Mouse (Mus musculus): ENCODE data around the gene Kmt5a. TPM values are rescaled to one million over a fixed set of nuclear protein-coding genes. Genes with fewer than 3 reads are reported as not detected.

The Kmt5a gene
- polyA plus RNA-seq, 1 experiment from 2014 or later, result 57.7 TPM

- under 1% methylated on average over 61 of the region's 63 CpGs for WGBS
- ATAC-seq (replicated peaks; ENCODE audit: low FRiP score, low TSS enrichment, low read depth) (peak; percentile 48), DNase-seq (ENCODE audit: low spot score) (peak; percentile 60)
These were observed 14.9 kb upstream of the Kmt5a start for GRCm38 (mm10) chr5:124424723-124425411.

GRCm38 (mm10) chr5:124425412-124426259 lies 14.1 kb upstream of the Kmt5a start, which contains the start of gene Sbno1:
Sbno1 (minus strand) TSS chr5:124426001.
- Histone ChIP-seq H3K27me3 (replicated peaks; ENCODE audit: control insufficient read depth, insufficient read depth, low read length) (no peaks in the 10 kb centered on the region), H3K36me3 (ENCODE audit: control insufficient read depth, insufficient read depth, low read length) (peaks cover 6% of the 10 kb centered on the region; the same call in 1 of the 2 replicates)
- under 1% methylated on average over 56 of the region's 81 CpGs for WGBS

More at GRCm38 (mm10) chr5:124424723-124425411, 14.9 kb upstream of the Kmt5a start:
- Histone ChIP-seq H3K36me3 (ENCODE audit: control insufficient read depth, insufficient read depth, low read length) (peaks cover 6% of the 10 kb centered on the region; the same call in 1 of the 2 replicates), H3K9me3 (ENCODE audit: control insufficient read depth, low read length) (no peaks in the 10 kb centered on the region), H3K4me1 (replicated peaks; ENCODE audit: control insufficient read depth, insufficient read depth, low read length) (peaks cover 10% of the 10 kb centered on the region), H3K4me2 (ENCODE audit: low read length) (peak overlapping the region; percentile 93), H3K4me3 (ENCODE audit: low read depth, low read length) (peak overlapping the region; percentile 99), H3K27ac (ENCODE audit: low read depth) (peak overlapping the region; percentile 71), H3K27me3 (replicated peaks; ENCODE audit: control insufficient read depth, insufficient read depth, low read length) (no peaks in the 10 kb centered on the region), H3K9ac (ENCODE audit: low read length) (peak overlapping the region; percentile 87)

GRCm38 (mm10) chr5:124426475-124427071 lies 13.2 kb upstream of the Kmt5a start:
- H3K4me1 ChIP-seq (replicated peaks; ENCODE audit: control insufficient read depth, insufficient read depth, low read length), result peaks cover 10% of the 10 kb centered on the region
- H3K9me3 ChIP-seq (ENCODE audit: control insufficient read depth, low read length), result no peaks in the 10 kb centered on the region
- 82% methylated on average over 10 of the region's 10 CpGs for WGBS
- DNase-seq (ENCODE audit: low spot score), result no peak
- no peaks in the 10 kb centered on the region for H3K27me3 ChIP-seq (replicated peaks; ENCODE audit: control insufficient read depth, insufficient read depth, low read length)
- H3K4me2 ChIP-seq (ENCODE audit: low read length), result peak overlapping the region; percentile 52
- peak overlapping the region; percentile 99 for H3K4me3 ChIP-seq (ENCODE audit: low read depth, low read length)
- peak overlapping the region; percentile 87; the same call in 1 of the 2 replicates for H3K9ac ChIP-seq (ENCODE audit: low read length)
- no peak overlapping the region; the same call in 1 of the 2 replicates for H3K27ac ChIP-seq (ENCODE audit: low read depth)
- H3K36me3 ChIP-seq (ENCODE audit: control insufficient read depth, insufficient read depth, low read length), result peaks cover 6% of the 10 kb centered on the region; the same call in 1 of the 2 replicates
- ATAC-seq (replicated peaks; ENCODE audit: low FRiP score, low TSS enrichment, low read depth), result no peak

More at GRCm38 (mm10) chr5:124425412-124426259, 14.1 kb upstream of the Kmt5a start, which contains the start of gene Sbno1:
- peak; percentile 93 for ATAC-seq (replicated peaks; ENCODE audit: low FRiP score, low TSS enrichment, low read depth)
- peak within 1 kb of the TSS; percentile 87 for H3K9ac ChIP-seq (ENCODE audit: low read length)
- peaks cover 10% of the 10 kb centered on the region for H3K4me1 ChIP-seq (replicated peaks; ENCODE audit: control insufficient read depth, insufficient read depth, low read length)
- H3K9me3 ChIP-seq (ENCODE audit: control insufficient read depth, low read length), result no peaks in the 10 kb centered on the region
- H3K4me3 ChIP-seq (ENCODE audit: low read depth, low read length), result peak within 1 kb of the TSS; percentile 99
- DNase-seq (ENCODE audit: low spot score), result peak; percentile 97
- peak within 1 kb of the TSS; percentile 93 for H3K4me2 ChIP-seq (ENCODE audit: low read length)
- H3K27ac ChIP-seq (ENCODE audit: low read depth), result peak within 1 kb of the TSS; percentile 77

GRCm38 (mm10) chr5:124432398-124433012 lies 7.2 kb upstream of the Kmt5a start:
- H3K27ac ChIP-seq (ENCODE audit: low read depth), result no peak overlapping the region
- H3K9me3 ChIP-seq (ENCODE audit: control insufficient read depth, low read length), result no peaks in the 10 kb centered on the region
- no peak overlapping the region for H3K4me2 ChIP-seq (ENCODE audit: low read length)
- no peaks in the 10 kb centered on the region for H3K36me3 ChIP-seq (ENCODE audit: control insufficient read depth, insufficient read depth, low read length)
- H3K27me3 ChIP-seq (replicated peaks; ENCODE audit: control insufficient read depth, insufficient read depth, low read length), result no peaks in the 10 kb centered on the region
- no peak overlapping the region for H3K9ac ChIP-seq (ENCODE audit: low read length)
- H3K4me3 ChIP-seq (ENCODE audit: low read depth, low read length), result no peak overlapping the region
- H3K4me1 ChIP-seq (replicated peaks; ENCODE audit: control insufficient read depth, insufficient read depth, low read length), result no peaks in the 10 kb centered on the region
- ATAC-seq (replicated peaks; ENCODE audit: low FRiP score, low TSS enrichment, low read depth) (peak; percentile 50; the same call in 1 of the 2 replicates), DNase-seq (ENCODE audit: low spot score) (no peak)

- WGBS, result 63% methylated on average over 2 of the region's 2 CpGs
- ATAC-seq (replicated peaks; ENCODE audit: low FRiP score, low TSS enrichment, low read depth), result no peak
- no peaks in the 10 kb centered on the region for H3K27me3 ChIP-seq (replicated peaks; ENCODE audit: control insufficient read depth, insufficient read depth, low read length)
These were observed 6.7 kb upstream of the Kmt5a start for GRCm38 (mm10) chr5:124433048-124433447.

GRCm38 (mm10) chr5:124438229-124438628 lies 1.5 kb upstream of the Kmt5a start:
- DNase-seq (ENCODE audit: low spot score), result no peak
- Histone ChIP-seq H3K27ac (ENCODE audit: low read depth) (no peak overlapping the region), H3K27me3 (replicated peaks; ENCODE audit: control insufficient read depth, insufficient read depth, low read length) (no peaks in the 10 kb centered on the region), H3K4me1 (replicated peaks; ENCODE audit: control insufficient read depth, insufficient read depth, low read length) (peaks cover 8% of the 10 kb centered on the region; the same call in 1 of the 2 replicates), H3K9me3 (ENCODE audit: control insufficient read depth, low read length) (no peaks in the 10 kb centered on the region), H3K4me3 (ENCODE audit: low read depth, low read length) (no peak overlapping the region), H3K4me2 (ENCODE audit: low read length) (no peak overlapping the region), H3K9ac (ENCODE audit: low read length) (no peak overlapping the region), H3K36me3 (ENCODE audit: control insufficient read depth, insufficient read depth, low read length) (no peaks in the 10 kb centered on the region)
- ATAC-seq (replicated peaks; ENCODE audit: low FRiP score, low TSS enrichment, low read depth), result no peak
- 89% methylated on average over 5 of the region's 5 CpGs for WGBS

More at GRCm38 (mm10) chr5:124433048-124433447, 6.7 kb upstream of the Kmt5a start:
- no peak overlapping the region for H3K4me2 ChIP-seq (ENCODE audit: low read length)
- no peak overlapping the region for H3K9ac ChIP-seq (ENCODE audit: low read length)
- no peak overlapping the region for H3K27ac ChIP-seq (ENCODE audit: low read depth)
- no peak overlapping the region for H3K4me3 ChIP-seq (ENCODE audit: low read depth, low read length)
- H3K36me3 ChIP-seq (ENCODE audit: control insufficient read depth, insufficient read depth, low read length), result no peaks in the 10 kb centered on the region
- no peak for DNase-seq (ENCODE audit: low spot score)
- no peaks in the 10 kb centered on the region for H3K4me1 ChIP-seq (replicated peaks; ENCODE audit: control insufficient read depth, insufficient read depth, low read length)
- H3K9me3 ChIP-seq (ENCODE audit: control insufficient read depth, low read length), result no peaks in the 10 kb centered on the region

- Histone ChIP-seq H3K27ac (ENCODE audit: low read depth) (0 out of 2 replicates have a peak overlapping the region, but pooled peaks have one; percentile 6), H3K27me3 (replicated peaks; ENCODE audit: control insufficient read depth, insufficient read depth, low read length) (no peaks in the 10 kb centered on the region), H3K4me2 (ENCODE audit: low read length) (peak overlapping the region; percentile 98), H3K9ac (ENCODE audit: low read length) (no peak overlapping the region), H3K4me3 (ENCODE audit: low read depth, low read length) (no peak overlapping the region), H3K4me1 (replicated peaks; ENCODE audit: control insufficient read depth, insufficient read depth, low read length) (peaks cover 8% of the 10 kb centered on the region; the same call in 1 of the 2 replicates), H3K9me3 (ENCODE audit: control insufficient read depth, low read length) (no peaks in the 10 kb centered on the region), H3K36me3 (ENCODE audit: control insufficient read depth, insufficient read depth, low read length) (no peaks in the 10 kb centered on the region)
- 71% methylated on average over 5 of the region's 5 CpGs for WGBS
- DNase-seq (ENCODE audit: low spot score) (no peak), ATAC-seq (replicated peaks; ENCODE audit: low FRiP score, low TSS enrichment, low read depth) (no peak)
These were observed 984 bp upstream of the Kmt5a start for GRCm38 (mm10) chr5:124438746-124439145.

Measured in intestine, embryonic 14.5 days (tissue).